Mouse (Mus musculus): ENCODE results near the gene Rhox7a.
A peak's percentile ranks its signal among the peaks of the same experiment; 100 is the strongest.
"Not testable (repeated sequence)": the region's sequence is repeated elsewhere in the genome, so short reads cannot be mapped to it uniquely, and the experiment has no call there.

Gene Rhox7a

DNA sequence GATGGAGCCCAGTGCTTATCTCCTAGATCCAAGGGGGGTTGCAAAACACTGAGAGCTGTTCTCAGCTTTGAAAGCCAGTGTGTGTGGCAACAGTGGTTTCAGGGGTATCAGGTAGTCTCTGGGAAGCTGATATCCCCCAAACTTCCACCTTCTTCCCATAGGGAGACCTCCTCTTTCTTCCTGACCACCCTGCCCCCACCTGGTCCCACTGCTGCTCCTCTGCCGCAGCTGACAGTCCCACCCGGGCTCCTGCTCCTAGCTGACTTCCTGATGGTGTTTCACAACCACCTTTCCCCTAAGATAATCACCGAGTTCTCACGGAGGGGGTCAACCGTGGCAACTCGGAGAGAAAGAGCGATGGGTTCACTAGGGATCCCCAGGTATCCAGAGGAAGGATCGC is at the start of gene Rhox7a:
TSS of gene Rhox7a (plus strand) at position 301 of the 400 bp plus-strand sequence.
- not testable (repeated sequence) for DNase-seq (ENCODE audit: low spot score)

DNA sequence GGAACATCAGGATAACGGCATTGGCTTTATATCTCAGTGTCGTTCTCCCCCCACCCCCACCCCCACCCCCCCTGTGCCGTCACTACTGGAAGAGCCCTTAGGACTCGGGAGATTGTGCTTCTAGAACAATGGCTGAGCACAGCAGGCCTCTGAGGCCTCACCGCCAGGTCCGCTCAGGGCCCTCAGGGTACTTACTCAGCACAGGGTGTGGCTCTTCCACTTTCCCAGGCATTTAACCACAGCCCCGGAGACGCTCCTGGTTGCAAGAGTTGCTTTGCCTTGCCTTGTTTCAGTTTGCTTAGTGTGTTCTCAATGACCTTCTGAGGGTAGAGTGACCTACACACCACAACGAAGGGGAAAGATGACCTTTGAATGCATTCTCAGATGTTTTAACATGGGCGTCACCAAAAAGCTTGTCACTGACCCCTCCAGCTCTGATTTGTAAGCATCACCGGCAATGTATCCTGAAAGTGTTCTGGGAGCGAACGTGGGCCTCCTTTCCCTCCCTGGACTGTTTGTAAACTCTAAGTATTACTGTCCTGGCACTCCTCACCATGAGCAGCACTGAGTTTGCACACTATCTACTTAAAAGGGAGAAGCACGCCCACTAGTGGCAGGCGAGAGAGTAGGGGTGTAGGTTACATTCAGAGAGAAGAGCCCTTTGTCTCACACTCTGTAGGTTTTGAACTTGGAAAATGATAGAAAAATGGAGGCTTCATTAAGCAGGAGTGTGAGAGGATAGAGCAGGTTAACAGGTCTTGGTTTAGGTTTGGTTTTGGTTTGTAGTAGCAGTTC is 24.0 kb upstream of the Rhox7a start:
- peak; percentile 7 for DNase-seq (ENCODE audit: low spot score)

DNA sequence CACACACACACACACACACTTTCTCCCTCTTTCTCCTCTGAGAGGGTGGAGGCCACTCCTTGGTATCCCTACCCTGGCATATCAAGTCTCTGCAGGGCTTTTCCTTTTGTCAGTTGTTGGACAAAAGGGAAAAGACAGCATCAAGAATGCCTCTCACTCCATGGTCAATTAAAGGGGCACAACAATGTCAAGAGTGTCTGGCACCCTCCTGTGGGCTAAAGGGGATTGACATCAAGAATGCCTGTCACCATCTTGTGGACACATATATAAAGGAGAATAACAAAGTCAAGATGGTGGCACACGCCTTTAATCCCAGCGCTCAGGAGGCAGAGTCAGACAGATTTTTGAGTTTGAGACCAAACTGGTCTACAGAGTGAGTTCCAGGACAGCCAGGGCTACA is 22.1 kb upstream of the Rhox7a start:
- DNase-seq (ENCODE audit: low spot score) = peak; percentile 12

DNA sequence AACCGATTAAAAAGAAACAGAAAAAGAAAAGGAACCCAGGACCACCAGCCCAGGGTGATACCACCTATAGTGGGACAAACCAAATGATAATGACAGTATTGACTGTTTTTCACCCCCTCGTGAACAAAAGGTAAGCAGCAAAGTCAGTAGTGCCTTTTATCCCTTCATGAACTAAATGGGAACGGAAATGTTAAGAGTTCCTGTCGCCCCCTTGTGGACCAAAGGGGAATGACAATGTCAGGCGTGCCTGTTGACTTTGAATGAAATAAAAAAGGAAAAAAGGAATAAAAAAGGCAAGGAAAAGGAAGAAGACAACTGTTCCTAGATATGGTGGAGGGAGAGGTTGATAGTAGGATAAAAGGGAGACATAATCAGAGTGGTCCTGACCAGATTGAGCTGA is 20.3 kb upstream of the Rhox7a start:
- DNase-seq (ENCODE audit: low spot score) = no peak

DNA sequence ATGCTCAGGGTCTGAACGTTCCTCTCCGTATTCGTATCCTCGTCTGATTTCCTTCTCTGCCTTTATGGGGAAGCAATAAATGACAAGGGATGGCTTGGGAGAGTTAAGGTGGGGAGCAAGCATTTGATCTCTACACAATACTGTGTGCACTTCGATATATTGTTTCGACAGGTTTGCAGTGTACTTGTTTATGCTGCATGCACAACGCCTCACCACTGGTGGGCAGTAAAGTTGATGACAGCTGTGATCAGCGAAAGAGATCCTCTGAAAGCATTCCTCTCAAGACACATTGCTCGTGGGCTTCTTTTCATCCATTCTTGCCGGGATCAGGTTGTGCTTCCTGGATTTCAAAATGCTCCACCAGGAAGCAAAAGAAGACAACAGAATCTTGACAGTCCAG is 15.8 kb upstream of the Rhox7a start:
- DNase-seq (ENCODE audit: low spot score) = no peak

DNA sequence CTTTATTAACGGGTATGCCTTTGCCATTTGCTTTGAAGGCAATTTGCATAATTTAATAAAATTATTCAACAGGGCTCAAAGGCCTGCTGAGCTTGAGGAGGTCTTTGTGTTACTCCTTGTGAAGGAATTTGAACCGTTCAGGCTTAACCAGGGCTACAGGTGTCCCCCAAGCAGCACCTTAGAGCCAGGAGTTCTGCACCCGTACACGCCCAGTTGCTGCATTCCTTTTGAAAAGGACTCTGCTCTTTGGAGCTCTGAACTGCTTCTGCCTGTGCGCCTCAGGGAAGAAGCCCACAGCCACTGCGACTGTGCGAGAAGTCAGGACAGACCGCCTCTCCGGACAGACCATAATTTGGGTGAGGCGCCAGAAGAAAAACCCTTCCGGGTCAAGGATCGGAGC is 4.9 kb upstream of the Rhox7a start, which contains the start of gene Rhox6:
TSS of gene Rhox6 (plus strand) at position 301 of the 400 bp plus-strand sequence.
- DNase-seq (ENCODE audit: low spot score) = not testable (repeated sequence)

DNA sequence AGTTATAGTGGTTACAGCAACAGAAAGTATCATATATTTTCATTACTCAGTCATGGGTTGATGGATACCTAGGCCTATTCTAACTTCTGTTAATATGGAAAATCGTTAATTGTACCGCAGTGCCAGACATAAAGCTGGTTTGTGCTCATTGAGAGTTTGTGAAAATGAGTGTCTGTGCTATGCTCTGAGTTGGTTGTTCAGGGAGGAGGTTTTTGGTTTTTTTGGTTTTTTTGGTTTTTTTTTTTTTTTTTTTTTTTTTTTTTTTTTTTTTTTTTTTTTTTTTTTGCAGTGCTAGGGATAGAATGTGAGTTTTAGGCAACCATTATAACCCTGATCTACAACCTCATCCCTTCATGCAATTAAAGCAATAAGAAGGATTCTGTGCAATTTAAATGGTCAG is 40.2 kb downstream of the Rhox7a start:
- DNase-seq (ENCODE audit: low spot score) = no peak

DNA sequence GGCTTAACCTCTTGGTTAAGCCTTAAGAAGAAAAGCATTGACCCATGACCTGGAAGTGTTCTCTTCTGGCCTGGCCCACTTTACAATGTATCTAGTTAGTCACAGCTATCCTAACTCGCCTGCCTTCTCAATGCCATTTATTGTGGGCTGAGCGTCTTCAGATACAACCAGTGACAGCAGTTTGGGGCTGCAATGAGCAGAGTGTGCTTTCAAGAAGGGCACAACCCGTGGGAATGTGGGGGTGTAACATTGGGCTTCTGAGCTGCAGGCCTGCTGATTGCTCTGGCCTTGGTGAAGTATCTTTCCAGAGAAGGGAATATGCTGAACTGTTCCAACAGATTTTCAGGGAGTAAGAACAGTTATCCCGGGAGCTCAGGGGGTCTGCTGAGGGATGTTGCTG is 47.4 kb downstream of the Rhox7a start, which contains the start of gene Rhox8:
TSS of gene Rhox8 (minus strand) at position 101 of the 400 bp plus-strand sequence.
- DNase-seq (ENCODE audit: low spot score) = no peak

Data from yolk sac, embryonic 10.5 days (tissue).